Mouse (Mus musculus) cerebellum, adult 2 months (tissue): ENCODE results near the gene Ankar. TPM values are rescaled to one million over a fixed set of nuclear protein-coding genes. Genes with fewer than 3 reads are reported as not detected.
A peak's percentile ranks its signal among the peaks of the same experiment; 100 is the strongest.

ENCODE experiments used
- DNase-seq, 2 experiments: peaks; one replicate each; pipeline ENCODE4 v3.0.0; 2021
- H3K27ac ChIP-seq: fragments of 200-500 bp; 2 replicates; pipeline ENCODE4 v1.5.1; 2012; ENCODE audit warnings: low read length, control low read depth, inconsistent platforms; ENCODE audit not compliant: insufficient read depth
- H3K27me3 ChIP-seq: fragments of 200-500 bp; 2 replicates; pipeline ENCODE4 v1.6.1; 2012; ENCODE audit warnings: inconsistent platforms, mild to moderate bottlenecking, low read length, moderate library complexity; ENCODE audit not compliant: control insufficient read depth, insufficient read depth
- H3K4me1 ChIP-seq: fragments of 200-500 bp; 2 replicates; pipeline ENCODE4 v1.6.1; 2011; ENCODE audit warnings: low read length; ENCODE audit not compliant: control insufficient read depth, insufficient read depth
- H3K4me3 ChIP-seq: fragments of 200-500 bp; replicated peaks from 2 replicates; pipeline ENCODE3; 2011; ENCODE audit warnings: mild to moderate bottlenecking, low read depth, low read length, control low read depth; ENCODE audit not compliant: insufficient read depth
- CTCF ChIP-seq: fragments of 200-500 bp; IDR thresholded peaks from 2 replicates; pipeline ENCODE4 v1.5.1; 2011; ENCODE audit warnings: low read depth, mild to moderate bottlenecking, control low read depth, low read length, moderate library complexity, borderline replicate concordance; ENCODE audit not compliant: insufficient read depth
- POLR2A ChIP-seq: fragments of 200-500 bp; IDR thresholded peaks from 2 replicates; pipeline ENCODE4 v1.6.1; 2011; ENCODE audit warnings: low read length, control low read depth, borderline replicate concordance; ENCODE audit not compliant: insufficient read depth
- WGBS: fragments of 180-500 bp; shearing (Covaris S2); methylation state at CpG from one replicate; pipeline ENCODE4 v1.1.7; 2018; 5-methylcytosine and 5-hydroxymethylcytosine counted together
- polyA plus RNA-seq: library from polyadenylated mRNA; depleted of rRNA; stranded (reverse); fragments of >200 nt; gene quantifications from 2 replicates; pipeline ENCODE4 v1.2.3, GENCODE M21; 2012

The Ankar gene
- polyA plus RNA-seq, 1 experiment: not detected

DNA sequence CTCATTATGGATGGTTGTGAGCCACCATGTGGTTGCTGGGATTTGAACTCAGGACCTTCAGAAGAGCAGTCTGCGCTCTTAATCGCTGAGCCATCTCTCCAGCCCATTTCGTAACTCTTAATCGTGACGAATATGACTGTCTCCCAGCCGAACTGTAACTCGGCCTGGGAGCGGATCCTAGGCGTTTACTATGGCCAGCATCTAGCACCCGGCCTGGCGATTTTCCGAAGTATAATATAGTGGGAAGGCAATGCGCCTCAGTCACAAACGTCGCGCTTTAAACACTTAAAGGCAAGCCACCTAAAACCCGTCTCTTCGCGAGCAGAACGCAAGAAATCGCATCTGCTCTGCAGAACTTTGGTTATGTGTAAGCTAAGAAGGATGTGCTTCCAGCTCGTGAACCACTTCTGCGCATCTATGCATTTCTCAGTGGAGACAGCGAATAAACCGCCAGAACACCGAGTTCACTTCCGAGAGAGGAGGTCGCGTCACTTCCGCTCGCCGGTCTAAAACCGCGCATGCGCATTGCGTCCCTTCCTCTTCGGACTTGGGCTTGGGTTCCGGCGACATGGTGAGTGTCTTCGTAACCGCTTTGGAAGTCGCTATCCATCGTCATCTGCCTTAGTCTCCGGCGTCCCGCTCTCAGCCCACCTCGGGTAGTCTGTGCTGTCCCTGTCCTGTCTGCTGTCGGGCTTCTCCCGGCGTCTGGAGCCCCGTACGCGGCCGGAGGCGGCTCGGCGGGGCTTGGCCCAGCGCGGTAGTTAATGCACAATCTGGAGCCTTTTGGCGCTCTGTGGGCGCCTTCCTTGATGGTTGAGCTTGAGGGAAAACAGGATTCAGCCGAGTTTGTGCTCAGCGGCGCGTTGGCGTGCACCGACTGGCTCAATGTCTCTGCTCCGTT lies 10.6 kb upstream of the Ankar start, which contains the start of gene Rpl37a:
Rpl37a (plus strand) TSS at position 538 of the 901 bp plus-strand sequence.
- DNase-seq: peak; percentile 95 to 97
- Histone ChIP-seq H3K27me3 (no peaks in the 10 kb centered on the region), H3K4me3 (peak within 1 kb of the TSS; percentile 97), H3K4me1 (peaks cover 3% of the 10 kb centered on the region), H3K27ac (peak within 1 kb of the TSS; percentile 87)
- WGBS: 3% methylated on average over 68 of the region's 68 CpGs
- peak; percentile 87 for TF ChIP-seq POLR2A
- no peak for TF ChIP-seq CTCF

DNA sequence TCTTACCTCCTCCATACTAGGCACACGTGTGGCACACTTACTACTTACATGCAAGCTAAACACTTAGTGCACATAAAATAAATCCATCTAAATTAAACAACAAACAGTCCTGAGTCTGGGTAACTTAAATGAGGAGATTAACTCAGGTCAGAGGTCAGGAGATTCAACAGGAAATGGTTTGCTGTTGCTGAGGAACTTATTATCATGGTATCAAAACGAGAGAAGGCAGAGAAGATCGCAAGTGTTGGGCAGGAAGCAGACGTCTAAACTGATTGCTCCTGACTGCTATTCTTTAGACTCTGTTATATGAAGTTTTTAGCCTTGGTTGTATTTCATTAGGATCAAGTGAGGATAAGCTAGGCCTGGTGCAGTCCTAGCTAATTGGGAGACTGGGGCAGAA lies 7.1 kb upstream of the Ankar start:
- WGBS: 73% methylated on average over 4 of the region's 4 CpGs
- no peak for TF ChIP-seq POLR2A
- TF ChIP-seq CTCF: no peak
- DNase-seq: no peak
- H3K27me3 ChIP-seq: no peaks in the 10 kb centered on the region
- H3K4me1 ChIP-seq: no peaks in the 10 kb centered on the region; the same call in 1 of the 2 replicates
- H3K27ac ChIP-seq: no peak overlapping the region
- no peak overlapping the region for H3K4me3 ChIP-seq

DNA sequence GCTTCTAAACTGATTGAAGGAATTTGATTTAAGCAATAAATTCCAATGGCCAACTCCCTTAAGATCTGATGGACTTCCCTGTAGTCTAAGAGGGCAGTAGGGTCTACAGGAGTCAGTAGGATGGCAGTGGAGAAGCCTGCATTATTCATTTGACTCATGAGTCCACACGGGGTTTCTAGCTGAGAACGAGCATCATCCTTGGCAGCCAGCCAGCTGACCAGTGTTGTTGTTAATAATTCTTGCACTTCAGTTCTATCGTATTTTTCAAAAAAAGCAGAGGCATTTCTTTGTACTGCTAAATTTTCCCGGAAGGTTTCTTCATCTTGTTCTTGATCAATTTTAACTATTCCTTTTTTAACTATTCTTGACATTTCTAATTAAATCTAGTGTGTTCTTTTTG lies 1.7 kb downstream of the Ankar start:
- Histone ChIP-seq H3K27ac (no peak overlapping the region), H3K4me3 (no peak overlapping the region), H3K27me3 (no peaks in the 10 kb centered on the region), H3K4me1 (no peaks in the 10 kb centered on the region)
- TF ChIP-seq CTCF: no peak
- WGBS: 28% methylated on average over 4 of the region's 4 CpGs
- DNase-seq: no peak

DNA sequence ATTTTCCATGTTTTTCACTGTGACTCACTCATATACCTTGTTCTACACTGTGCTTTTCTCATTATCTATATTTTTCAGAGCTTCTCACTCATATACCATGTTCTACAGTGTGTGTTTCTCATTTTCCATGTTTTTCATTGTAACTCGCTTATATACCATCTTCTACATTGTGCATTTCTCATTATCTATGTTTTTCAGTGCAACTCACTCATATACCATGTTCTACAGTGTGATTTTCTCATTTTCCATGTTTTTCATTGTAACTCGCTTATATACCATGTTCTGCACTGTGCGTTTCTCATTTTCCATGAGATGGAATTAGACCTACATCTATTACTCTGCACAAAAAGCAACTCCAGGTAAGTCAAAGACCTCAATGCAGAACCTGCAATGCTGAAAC lies 4.1 kb downstream of the Ankar start:
- TF ChIP-seq CTCF: no peak
- no peaks in the 10 kb centered on the region for H3K4me1 ChIP-seq
- no peaks in the 10 kb centered on the region for H3K27me3 ChIP-seq
- 53% methylated on average over 3 of the region's 3 CpGs for WGBS
- no peak for DNase-seq
- H3K27ac ChIP-seq: no peak overlapping the region
- no peak overlapping the region for H3K4me3 ChIP-seq

DNA sequence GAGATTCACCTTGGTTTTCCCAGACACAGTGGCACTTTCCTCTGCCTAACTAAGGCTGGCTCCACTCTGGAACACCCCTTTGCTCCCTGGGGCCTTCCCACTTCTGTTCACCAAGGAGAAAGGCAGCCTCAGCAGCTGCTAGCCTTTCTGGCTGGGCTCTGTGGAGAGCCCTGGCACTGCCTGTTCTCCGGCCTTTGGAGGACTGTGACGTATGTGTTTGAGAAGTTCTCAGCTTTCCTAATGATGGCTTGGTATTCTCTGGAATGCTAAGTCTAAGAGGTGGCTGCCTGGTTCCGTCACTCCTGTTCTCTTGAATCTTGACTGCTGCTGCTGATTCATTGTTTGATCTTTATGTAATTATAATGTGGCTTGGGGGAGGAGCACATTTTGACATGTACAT lies 27.3 kb downstream of the Ankar start:
- TF ChIP-seq POLR2A (no peak), CTCF (no peak)
- WGBS: 40% methylated on average over 3 of the region's 3 CpGs
- H3K27ac ChIP-seq: no peak overlapping the region
- no peak overlapping the region for H3K4me3 ChIP-seq
- no peaks in the 10 kb centered on the region for H3K4me1 ChIP-seq
- DNase-seq: no peak
- no peaks in the 10 kb centered on the region for H3K27me3 ChIP-seq

DNA sequence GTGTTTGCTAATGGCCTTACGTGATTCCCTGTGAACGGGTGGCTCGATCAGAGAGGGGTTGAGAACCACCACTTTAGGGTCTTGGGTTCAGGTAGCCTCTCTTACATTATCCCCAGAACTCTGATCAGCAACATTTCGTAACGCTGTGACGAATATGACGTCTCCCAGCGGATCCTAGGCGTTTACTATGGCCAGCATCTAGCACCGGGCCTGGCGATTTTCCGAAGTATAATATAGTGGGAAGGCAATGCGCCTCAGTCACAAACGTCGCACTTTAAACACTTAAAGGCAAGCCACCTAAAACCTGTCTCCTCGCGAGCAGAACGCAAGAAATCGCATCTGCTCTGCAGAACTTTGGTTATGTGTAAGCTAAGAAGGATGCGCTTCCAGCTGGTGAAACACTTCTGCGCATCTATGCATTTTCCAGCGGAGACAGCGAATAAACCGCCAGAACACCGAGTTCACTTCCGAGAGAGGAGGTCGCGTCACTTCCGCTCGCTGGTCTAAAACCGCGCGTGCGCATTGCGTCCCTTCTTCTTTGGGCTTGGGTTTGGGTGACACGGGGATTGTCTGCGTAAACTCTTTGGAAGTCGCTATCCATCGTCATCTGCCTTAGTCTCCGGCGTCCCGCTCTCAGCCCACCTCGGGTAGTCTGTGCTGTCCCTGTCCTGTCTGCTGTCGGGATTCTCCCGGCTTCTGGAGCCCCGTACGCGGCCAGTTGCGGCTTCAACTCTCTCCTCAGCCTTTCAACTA lies 59.5 kb downstream of the Ankar start:
- peak overlapping the region; percentile 56 for H3K4me3 ChIP-seq
- no peak overlapping the region for H3K27ac ChIP-seq
- TF ChIP-seq CTCF (no peak), POLR2A (peak; percentile 31; the same call in 1 of the 2 replicates)
- 38% methylated on average over 49 of the region's 49 CpGs for WGBS
- DNase-seq: peak; percentile 62 to 63
- H3K27me3 ChIP-seq: no peaks in the 10 kb centered on the region
- H3K4me1 ChIP-seq: no peaks in the 10 kb centered on the region

DNA sequence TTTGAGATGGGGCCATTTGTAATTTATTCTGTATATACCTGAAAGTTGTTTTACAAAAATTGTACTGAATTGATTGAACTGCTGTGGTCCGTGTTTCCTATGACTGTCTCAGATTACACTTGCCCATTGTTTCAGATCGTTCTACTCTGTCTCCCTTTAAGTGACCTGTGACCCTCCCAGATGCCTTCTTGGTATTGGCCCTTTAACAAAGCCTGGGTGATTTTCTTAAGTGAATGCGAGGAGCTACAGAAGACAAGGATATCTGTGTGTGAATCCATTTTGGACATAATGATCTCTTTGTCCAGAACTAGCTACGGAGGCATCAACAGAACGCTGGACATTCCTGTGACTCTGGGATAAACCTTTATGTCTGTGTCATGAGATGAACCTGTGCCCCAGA lies 65.2 kb downstream of the Ankar start:
- H3K27me3 ChIP-seq: no peaks in the 10 kb centered on the region
- DNase-seq: no peak
- no peaks in the 10 kb centered on the region for H3K4me1 ChIP-seq
- H3K27ac ChIP-seq: no peak overlapping the region
- no peak overlapping the region for H3K4me3 ChIP-seq
- 21% methylated on average over 5 of the region's 5 CpGs for WGBS
- no peak for TF ChIP-seq POLR2A
- TF ChIP-seq CTCF: no peak
